Mouse (Mus musculus): ENCODE measurements at regions not wholly inside any gene's neighbourhood (a gene's known extent, or its start where the extent isn't known, plus 50 kb on each side); places are given as distances from the start of the nearest gene placed in this dataset.

GRCm38 (mm10) chr7:33795016-33795415 lies 51.4 kb downstream of the Scgb1b24 start:
- Histone ChIP-seq H3K27ac (no peak overlapping the region), H3K4me3 (no peak overlapping the region)
- TF ChIP-seq CTCF (IDR thresholded peaks at IDR 0.05) = peak; percentile 21; the same call in 1 of the 2 replicates
- no peak for DNase-seq
- intact Hi-C loops (cut with DNase I) = no loop called here

Measured in gastrocnemius, adult 2 months (tissue).